Mouse (Mus musculus) embryonic facial prominence, embryonic 15.5 days (tissue): Measurements from ENCODE around the gene Ikzf5. TPM values are rescaled to one million over a fixed set of nuclear protein-coding genes. Genes with fewer than 3 reads are reported as not detected.
"Not testable (repeated sequence)": the region's sequence is repeated elsewhere in the genome, so short reads cannot be mapped to it uniquely, and the experiment has no call there.

ENCODE experiments used
- ATAC-seq: fragments of 200-750 bp; cut with Nextera tagmentation; 2 replicates; pipeline ENCODE4 v1.8.0; 2017; ENCODE audit warnings: low read depth, moderate TSS enrichment; ENCODE audit not compliant: insufficient number of reproducible peaks, low FRiP score, low TSS enrichment
- H3K27ac ChIP-seq: fragments of 300-500 bp; sonication (generic); replicated peaks from 2 replicates; pipeline ENCODE4 v1.5.1; 2015; ENCODE audit warnings: mild to moderate bottlenecking, inconsistent platforms
- H3K27me3 ChIP-seq: fragments of 300-500 bp; sonication (generic); 2 replicates; pipeline ENCODE4 v1.6.1; 2015; ENCODE audit warnings: inconsistent platforms
- H3K36me3 ChIP-seq: fragments of 300-500 bp; sonication (generic); 2 replicates; pipeline ENCODE4 v1.6.1; 2015; ENCODE audit warnings: mild to moderate bottlenecking, inconsistent platforms
- H3K4me1 ChIP-seq: fragments of 300-500 bp; sonication (generic); 2 replicates; pipeline ENCODE4 v1.6.1; 2015; ENCODE audit warnings: inconsistent platforms
- H3K4me2 ChIP-seq: fragments of 300-500 bp; sonication (generic); replicated peaks from 2 replicates; pipeline ENCODE4 v1.6.1; 2015; ENCODE audit warnings: mild to moderate bottlenecking, inconsistent platforms
- H3K4me3 ChIP-seq: fragments of 300-500 bp; sonication (generic); replicated peaks from 2 replicates; pipeline ENCODE4 v1.5.1; 2015; ENCODE audit warnings: mild to moderate bottlenecking, inconsistent platforms
- H3K9ac ChIP-seq: fragments of 300-500 bp; sonication (generic); 2 replicates; pipeline ENCODE4 v1.6.1; 2015; ENCODE audit warnings: inconsistent platforms
- H3K9me3 ChIP-seq: fragments of 300-500 bp; sonication (generic); replicated peaks from 2 replicates; pipeline ENCODE4 v1.6.1; 2016; ENCODE audit warnings: inconsistent platforms
- WGBS: fragments of 180-500 bp; shearing (Covaris S2); methylation state at CpG from one replicate; pipeline ENCODE4 v1.1.7; 2015; 5-methylcytosine and 5-hydroxymethylcytosine counted together
- polyA plus RNA-seq: library from polyadenylated mRNA; unstranded; fragments of >200 nt; fragmentation: Nextera tagmentation; extraction: Ambion mirVana; gene quantifications from 2 replicates; pipeline ENCODE4 v1.2.1, GENCODE M21; 2015

Ikzf5 gene
- polyA plus RNA-seq, 1 experiment from 2014 or later = 13.1 TPM

DNA sequence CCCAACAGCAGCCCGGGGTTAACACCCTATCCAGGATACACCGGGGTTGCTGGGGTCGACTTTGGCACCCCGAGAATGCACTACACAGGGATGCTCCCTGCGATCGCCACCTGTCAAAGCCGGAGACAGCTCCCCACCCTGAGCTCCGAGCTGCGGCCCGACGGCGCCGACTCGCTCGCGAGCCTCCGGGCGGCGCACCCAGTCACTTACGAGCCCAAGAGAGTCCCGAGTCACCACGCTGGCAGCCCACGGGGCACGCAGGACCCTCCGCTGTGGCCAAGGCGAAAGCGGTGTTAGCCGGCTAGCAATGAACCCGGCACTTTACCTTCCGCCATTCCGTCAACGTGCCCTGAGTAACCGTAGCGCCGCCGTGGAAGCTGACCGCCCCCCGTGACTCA, 334 bp downstream of the Ikzf5 start:
- peaks cover 17% of the 10 kb centered on the region; the same call in 1 of the 2 replicates for H3K4me1 ChIP-seq
- WGBS = under 1% methylated on average over 38 of the region's 38 CpGs
- H3K27ac ChIP-seq = peak overlapping the region; percentile 82
- no peaks in the 10 kb centered on the region for H3K27me3 ChIP-seq
- no peaks in the 10 kb centered on the region for H3K36me3 ChIP-seq
- no peaks in the 10 kb centered on the region for H3K9me3 ChIP-seq
- H3K9ac ChIP-seq = peak overlapping the region; percentile 86
- H3K4me3 ChIP-seq = peak overlapping the region; percentile 98
- ATAC-seq = peak; percentile 5
- H3K4me2 ChIP-seq = peak overlapping the region; percentile 61

DNA sequence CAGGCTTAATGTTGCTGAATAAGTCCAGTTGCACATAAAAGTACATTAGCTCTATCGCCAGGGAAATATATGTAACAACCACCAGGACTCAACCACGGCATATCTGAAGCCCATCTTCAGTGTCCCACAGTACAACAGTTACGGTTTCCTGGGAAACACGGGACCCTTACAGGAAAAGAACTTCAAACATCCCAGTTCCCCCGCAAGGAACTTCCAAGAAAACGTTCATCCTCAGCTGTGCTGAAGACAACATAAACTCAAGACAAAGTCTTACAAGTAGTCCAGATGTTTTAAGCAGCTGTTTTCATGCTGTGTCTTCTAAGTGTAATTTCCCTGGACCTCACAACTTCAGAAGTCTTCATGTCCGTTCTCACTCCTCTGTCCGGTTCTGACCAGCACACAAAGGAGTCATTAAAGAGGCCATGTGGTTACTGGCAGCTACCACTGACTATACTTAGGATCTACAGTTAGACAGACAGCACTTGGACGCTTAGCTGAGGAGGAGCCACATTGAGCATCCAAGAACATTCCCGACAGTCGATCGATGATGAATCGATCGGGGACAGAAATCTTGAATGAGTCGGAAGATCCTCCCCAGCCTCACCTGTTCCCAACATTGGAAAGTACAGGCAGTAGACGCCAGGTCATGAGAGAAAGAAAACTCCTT, 867 bp downstream of the Ikzf5 start:
- H3K9ac ChIP-seq = peak overlapping the region; percentile 86
- peaks cover 17% of the 10 kb centered on the region; the same call in 1 of the 2 replicates for H3K4me1 ChIP-seq
- H3K27ac ChIP-seq = no peak overlapping the region
- H3K36me3 ChIP-seq = no peaks in the 10 kb centered on the region
- no peak for ATAC-seq
- 4% methylated on average over 16 of the region's 16 CpGs for WGBS
- no peaks in the 10 kb centered on the region for H3K27me3 ChIP-seq
- peak overlapping the region; percentile 98 for H3K4me3 ChIP-seq
- peak overlapping the region; percentile 61 for H3K4me2 ChIP-seq
- H3K9me3 ChIP-seq = no peaks in the 10 kb centered on the region

DNA sequence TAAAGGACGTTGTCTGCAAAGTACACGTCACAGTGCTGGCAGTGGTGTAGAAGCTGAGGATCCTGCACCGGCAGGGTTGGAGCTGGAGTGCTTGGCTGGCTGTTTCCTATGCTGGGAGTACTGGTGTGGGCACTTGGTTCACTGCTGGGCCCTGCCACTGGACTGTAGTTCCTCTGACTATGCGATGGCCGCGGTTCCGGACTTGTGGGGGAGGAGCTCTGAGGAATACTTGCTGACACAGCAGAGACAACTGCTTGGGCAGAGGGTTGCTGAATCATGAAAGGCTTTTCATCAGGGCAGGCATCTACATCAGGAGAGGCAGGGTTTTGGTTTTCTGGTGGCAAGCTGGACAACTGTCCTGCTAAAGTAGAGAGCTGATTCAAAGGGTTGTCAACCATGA, 18.6 kb downstream of the Ikzf5 start:
- not testable (repeated sequence) for ATAC-seq
- 87% methylated on average over 7 of the region's 7 CpGs for WGBS
- H3K36me3 ChIP-seq = peaks cover 32% of the 10 kb centered on the region

DNA sequence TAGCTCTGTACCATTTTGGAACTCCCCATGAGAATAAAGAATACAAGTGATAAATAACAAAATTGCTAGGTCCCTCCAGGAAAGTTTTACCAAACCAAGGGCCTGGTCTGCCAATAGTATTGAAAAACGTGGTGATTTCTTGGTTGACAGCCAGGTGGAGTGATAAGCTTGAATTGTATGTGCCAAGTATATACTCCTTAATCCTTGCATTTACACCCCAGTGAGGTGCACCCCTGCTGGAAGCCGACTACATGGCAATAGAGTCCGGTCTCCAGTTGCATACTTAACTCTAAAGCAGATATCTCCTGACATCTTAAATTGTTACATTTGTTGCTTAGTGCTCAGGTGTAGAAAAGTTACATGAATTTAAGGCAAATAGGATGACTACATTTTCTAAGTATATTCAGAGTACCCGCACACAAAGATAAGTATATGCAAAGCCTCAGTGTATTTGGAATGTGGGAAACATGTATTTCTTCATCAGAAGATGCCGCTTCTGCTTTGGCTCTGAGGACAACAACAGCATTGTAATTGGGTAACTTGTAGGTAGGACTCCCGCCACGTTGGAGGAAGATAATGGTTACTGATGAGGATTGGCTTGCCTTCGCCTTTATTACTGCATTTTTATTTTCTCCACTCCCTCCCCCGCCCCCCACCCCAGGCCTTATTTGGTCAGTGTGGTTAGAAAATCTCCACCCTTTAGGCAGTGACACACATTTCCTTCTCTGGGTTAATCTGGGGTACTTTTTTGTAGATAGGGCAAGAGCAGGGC, 38.3 kb downstream of the Ikzf5 start:
- WGBS = 68% methylated on average over 9 of the region's 9 CpGs
- H3K9ac ChIP-seq = peak overlapping the region; percentile 87
- H3K27me3 ChIP-seq = no peaks in the 10 kb centered on the region
- peak overlapping the region; percentile 61 for H3K4me2 ChIP-seq
- H3K9me3 ChIP-seq = no peaks in the 10 kb centered on the region
- no peak for ATAC-seq
- H3K4me1 ChIP-seq = peaks cover 8% of the 10 kb centered on the region
- H3K36me3 ChIP-seq = 0 out of 2 replicates have a peak, but pooled peaks cover 3% of the 10 kb centered on the region
- no peak overlapping the region for H3K27ac ChIP-seq
- peak overlapping the region; percentile 82 for H3K4me3 ChIP-seq

More for the DNA sequence above, 18.6 kb downstream of the Ikzf5 start:
- not testable (repeated sequence) for H3K27ac ChIP-seq, H3K9ac ChIP-seq, H3K4me3 ChIP-seq, H3K4me2 ChIP-seq, H3K9me3 ChIP-seq, H3K4me1 ChIP-seq, H3K27me3 ChIP-seq

DNA sequence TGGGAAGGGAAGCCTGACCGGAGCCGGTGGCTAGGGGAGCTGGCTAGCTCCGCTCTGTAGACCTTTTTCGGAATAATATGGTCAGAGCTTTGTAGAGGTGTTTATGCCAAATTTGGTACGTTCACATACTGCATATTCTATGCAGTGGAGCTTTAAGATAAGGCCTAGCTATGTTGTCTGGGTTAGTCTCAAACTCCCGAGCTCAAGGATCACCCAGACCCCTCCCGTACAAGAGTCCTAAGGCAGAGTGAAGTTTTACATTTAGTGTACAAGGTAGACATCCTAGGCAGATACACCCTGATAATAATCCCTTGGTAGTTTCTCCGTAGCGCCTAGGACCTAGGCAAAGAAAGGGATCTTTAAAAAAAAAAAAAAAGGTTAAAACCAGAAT, 38.9 kb downstream of the Ikzf5 start:
- H3K9ac ChIP-seq = peak overlapping the region; percentile 87
- no peak for ATAC-seq
- H3K36me3 ChIP-seq = 0 out of 2 replicates have a peak, but pooled peaks cover 3% of the 10 kb centered on the region
- H3K4me2 ChIP-seq = peak overlapping the region; percentile 61
- H3K27ac ChIP-seq = peak overlapping the region; percentile 98
- 9% methylated on average over 9 of the region's 9 CpGs for WGBS
- peak overlapping the region; percentile 82 for H3K4me3 ChIP-seq
- H3K27me3 ChIP-seq = no peaks in the 10 kb centered on the region
- peaks cover 8% of the 10 kb centered on the region for H3K4me1 ChIP-seq
- no peaks in the 10 kb centered on the region for H3K9me3 ChIP-seq

DNA sequence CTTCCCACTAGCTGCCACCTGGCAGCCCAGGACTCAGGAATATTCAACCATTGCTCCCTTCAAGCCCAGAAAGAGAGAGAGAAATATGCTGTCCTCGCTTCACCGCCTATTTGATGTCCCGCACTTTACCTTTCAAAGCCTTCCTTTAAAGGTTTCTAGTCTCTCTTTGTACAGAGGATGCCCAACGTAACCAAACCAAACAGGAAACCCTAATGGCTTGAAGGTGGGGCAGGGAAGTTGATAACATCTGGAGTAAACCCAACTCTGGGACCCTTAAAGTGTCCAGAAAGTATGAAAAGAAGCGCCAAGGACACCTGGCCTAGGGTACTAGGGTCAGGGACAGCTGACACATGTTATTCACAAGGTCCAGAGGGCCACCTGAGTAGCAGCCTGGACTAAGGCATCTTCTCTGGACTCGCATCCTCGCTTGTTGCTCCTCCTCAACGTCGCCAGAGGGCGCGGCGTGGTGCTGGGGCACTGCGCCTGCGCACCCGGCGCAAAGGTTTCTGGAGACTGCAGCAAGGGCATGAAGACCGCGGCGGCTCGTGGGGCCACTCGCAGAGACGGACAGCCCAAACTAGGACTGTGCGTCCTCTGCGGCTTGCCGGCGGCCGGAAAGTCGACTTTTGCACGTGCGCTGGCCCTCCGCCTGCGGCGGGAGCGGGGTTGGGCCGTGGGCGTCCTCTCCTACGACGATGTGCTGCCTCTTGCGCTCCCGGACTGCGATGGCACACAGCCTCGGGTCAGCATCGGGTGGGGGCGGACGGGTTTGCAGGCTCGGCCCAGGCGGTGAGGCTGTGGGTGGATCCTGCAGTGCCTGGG, 39.5 kb downstream of the Ikzf5 start, which contains the start of gene Pstk:
Pstk (plus strand) TSS at position 494 of the 822 bp plus-strand sequence.
- peak within 1 kb of the TSS; percentile 82 for H3K4me3 ChIP-seq
- peak within 1 kb of the TSS; percentile 61 for H3K4me2 ChIP-seq
- peak within 1 kb of the TSS; percentile 87 for H3K9ac ChIP-seq
- H3K27me3 ChIP-seq = no peaks in the 10 kb centered on the region
- peaks cover 8% of the 10 kb centered on the region for H3K4me1 ChIP-seq
- peak within 1 kb of the TSS; percentile 98 for H3K27ac ChIP-seq
- H3K36me3 ChIP-seq = 0 out of 2 replicates have a peak, but pooled peaks cover 3% of the 10 kb centered on the region
- no peaks in the 10 kb centered on the region for H3K9me3 ChIP-seq
- WGBS = 4% methylated on average over 47 of the region's 47 CpGs
- peak; percentile 92 for ATAC-seq

DNA sequence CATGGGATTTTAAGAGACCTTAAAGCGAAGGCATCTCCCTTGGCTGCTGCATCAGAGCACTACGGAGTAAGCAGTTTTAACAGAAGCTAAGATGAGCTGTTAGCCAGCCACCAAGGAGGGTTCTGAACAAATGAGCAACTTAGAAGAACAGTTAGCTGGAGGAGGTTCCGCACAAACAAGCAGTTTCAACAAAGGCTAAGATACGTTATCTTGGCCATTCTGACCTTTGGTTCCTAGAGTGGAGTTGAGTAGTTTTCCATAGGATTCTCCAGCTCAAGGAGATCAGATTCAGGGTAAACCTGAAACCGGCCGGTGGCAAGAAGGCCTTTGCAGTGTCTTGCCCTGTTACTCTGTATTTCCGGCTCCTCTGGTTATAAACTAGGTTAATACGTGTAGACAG, 46.2 kb downstream of the Ikzf5 start:
- Histone ChIP-seq H3K27me3 (no peaks in the 10 kb centered on the region), H3K9ac (no peak overlapping the region), H3K4me2 (no peak overlapping the region), H3K36me3 (peaks cover 2% of the 10 kb centered on the region; the same call in 1 of the 2 replicates), H3K4me3 (no peak overlapping the region), H3K9me3 (no peaks in the 10 kb centered on the region), H3K27ac (no peak overlapping the region), H3K4me1 (peaks cover 15% of the 10 kb centered on the region)
- ATAC-seq = no peak
- WGBS = 90% methylated on average over 8 of the region's 8 CpGs

DNA sequence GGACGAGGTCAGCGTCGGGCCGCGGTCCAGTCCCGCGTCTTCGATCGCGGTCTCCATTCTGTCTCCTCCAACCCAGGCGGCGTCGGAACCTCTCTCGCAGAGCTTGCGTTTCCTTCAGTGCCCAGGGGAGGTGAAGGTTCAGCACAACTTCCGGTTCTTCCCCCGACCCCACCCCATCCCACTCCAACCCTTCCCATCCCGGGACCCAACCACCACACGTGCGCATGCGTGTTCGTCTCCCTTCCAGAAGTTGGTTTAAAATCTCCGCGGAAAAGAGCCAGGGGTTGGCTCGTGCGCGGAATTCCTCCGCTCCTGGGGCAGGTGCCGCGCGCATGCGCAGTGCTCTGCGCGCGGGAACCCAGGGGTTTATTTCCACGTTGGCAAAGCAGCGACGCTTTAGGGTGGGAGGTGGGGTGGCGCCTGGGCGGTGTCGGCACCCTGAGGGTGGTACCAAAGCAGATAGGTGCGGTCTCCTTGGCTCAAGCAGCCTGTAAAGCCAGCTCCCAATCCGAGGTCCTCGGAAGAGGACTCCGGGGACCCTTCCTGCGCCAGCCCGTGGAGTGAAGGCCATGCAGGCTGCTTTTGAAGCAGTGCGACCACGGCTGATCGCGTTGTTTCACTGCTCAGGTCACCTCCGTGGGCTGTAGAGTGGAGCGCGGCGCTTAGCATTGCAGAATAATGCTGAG, 47.6 kb downstream of the Ikzf5 start, which contains the start of gene 2310057M21Rik:
2310057M21Rik (minus strand) TSS at position 145 of the 686 bp plus-strand sequence.
- peak; percentile 99 for ATAC-seq
- Histone ChIP-seq H3K9me3 (no peaks in the 10 kb centered on the region), H3K4me1 (peaks cover 15% of the 10 kb centered on the region), H3K4me3 (peak within 1 kb of the TSS; percentile 92), H3K4me2 (peak within 1 kb of the TSS; percentile 94), H3K27ac (peak within 1 kb of the TSS; percentile 96), H3K36me3 (peaks cover 15% of the 10 kb centered on the region), H3K27me3 (no peaks in the 10 kb centered on the region), H3K9ac (peak within 1 kb of the TSS; percentile 83)
- WGBS = under 1% methylated on average over 55 of the region's 55 CpGs

DNA sequence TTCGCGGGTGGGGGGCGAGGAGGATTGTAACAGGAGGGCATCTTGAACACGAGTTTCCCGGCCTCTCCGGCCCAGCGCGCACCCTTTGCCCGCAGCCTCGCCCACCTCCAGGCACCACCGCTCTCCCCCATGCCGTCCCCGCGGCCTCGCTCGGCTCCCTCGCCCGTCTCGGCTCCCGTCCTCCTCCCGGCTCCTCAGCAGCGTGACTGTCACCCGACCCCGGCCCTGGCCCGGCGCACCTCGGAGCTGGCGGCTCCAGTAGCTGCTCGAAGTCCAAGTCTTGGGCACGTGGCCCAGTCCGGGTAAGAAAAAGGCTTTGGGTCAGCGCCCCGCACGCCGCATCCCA, 48.1 kb downstream of the Ikzf5 start:
- Histone ChIP-seq H3K27ac (peak overlapping the region; percentile 96), H3K36me3 (peaks cover 21% of the 10 kb centered on the region), H3K9ac (peak overlapping the region; percentile 83), H3K9me3 (no peaks in the 10 kb centered on the region), H3K4me3 (peak overlapping the region; percentile 92), H3K27me3 (no peaks in the 10 kb centered on the region), H3K4me2 (peak overlapping the region; percentile 64), H3K4me1 (peaks cover 15% of the 10 kb centered on the region)
- ATAC-seq = peak; percentile 84
- WGBS = under 1% methylated on average over 35 of the region's 35 CpGs

DNA sequence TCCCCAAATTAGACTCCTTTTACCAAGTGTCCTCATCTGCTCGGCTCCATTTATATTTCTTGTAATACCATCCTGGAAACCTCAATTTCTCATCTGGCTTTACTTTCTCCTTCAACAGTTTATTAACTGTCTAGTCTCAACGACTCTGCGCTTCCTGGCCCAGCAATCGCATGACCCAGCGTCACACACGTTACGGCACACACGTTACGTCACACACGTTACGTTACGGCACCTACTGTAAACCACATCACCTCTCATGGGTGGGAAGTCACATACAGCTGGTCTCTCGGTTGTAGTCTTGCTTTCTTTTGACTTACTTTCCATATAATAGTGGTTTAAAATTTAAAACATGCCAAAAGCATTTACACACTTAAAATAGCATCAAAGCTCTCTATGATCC, 54.2 kb downstream of the Ikzf5 start:
- no peak for ATAC-seq
- Histone ChIP-seq H3K4me1 (peaks cover 3% of the 10 kb centered on the region), H3K4me2 (no peak overlapping the region), H3K27ac (no peak overlapping the region), H3K36me3 (peaks cover 51% of the 10 kb centered on the region), H3K9ac (no peak overlapping the region), H3K4me3 (no peak overlapping the region), H3K27me3 (no peaks in the 10 kb centered on the region), H3K9me3 (no peaks in the 10 kb centered on the region)
- 94% methylated on average over 13 of the region's 13 CpGs for WGBS
